Mouse (Mus musculus) hindbrain, postnatal 0 days (tissue): Measurements from ENCODE around the gene Adarb2. TPM values are rescaled to one million over a fixed set of nuclear protein-coding genes. Genes with fewer than 3 reads are reported as not detected.

Source experiments
- ATAC-seq: fragments of 200-750 bp; cut with Nextera tagmentation; 2 replicates; pipeline ENCODE4 v1.8.0; 2017; ENCODE audit warnings: mild to moderate bottlenecking, moderate TSS enrichment, moderate library complexity
- DNase-seq: peaks from one replicate; pipeline ENCODE4 v3.0.0-alpha.2; 2015; ENCODE audit warnings: low spot score
- H3K27ac ChIP-seq: fragments of 300-500 bp; sonication (generic); 2 replicates; pipeline ENCODE4 v1.5.1; 2014; ENCODE audit warnings: mild to moderate bottlenecking
- H3K27me3 ChIP-seq: fragments of 300-500 bp; sonication (generic); 2 replicates; pipeline ENCODE4 v1.6.1; 2014; ENCODE audit warnings: low read length, mixed read lengths; ENCODE audit not compliant: insufficient read depth
- H3K36me3 ChIP-seq: fragments of 300-500 bp; sonication (generic); 2 replicates; pipeline ENCODE4 v1.6.1; 2014; ENCODE audit warnings: low read length, mixed read lengths; ENCODE audit not compliant: insufficient read depth
- H3K4me1 ChIP-seq: fragments of 300-500 bp; sonication (generic); 2 replicates; pipeline ENCODE4 v1.6.1; 2014; ENCODE audit warnings: antibody characterized with exemption, low read length, mixed read lengths; ENCODE audit not compliant: insufficient read depth
- H3K4me2 ChIP-seq: fragments of 300-500 bp; sonication (generic); 2 replicates; pipeline ENCODE4 v1.6.1; 2014; ENCODE audit warnings: low read depth, mild to moderate bottlenecking, low read length, moderate library complexity, mixed read lengths
- H3K4me3 ChIP-seq: fragments of 300-500 bp; sonication (generic); 2 replicates; pipeline ENCODE4 v1.5.1; 2014; ENCODE audit warnings: low read length
- H3K9ac ChIP-seq: fragments of 300-500 bp; sonication (generic); replicated peaks from 2 replicates; pipeline ENCODE4 v1.6.1; 2014; ENCODE audit warnings: mild to moderate bottlenecking, low read length, moderate library complexity, mixed read lengths
- H3K9me3 ChIP-seq: fragments of 300-500 bp; sonication (generic); 2 replicates; pipeline ENCODE4 v1.6.1; 2016; ENCODE audit warnings: low read length, mixed read lengths
- CTCF ChIP-seq: IDR thresholded peaks from 2 replicates; pipeline ENCODE4 v1.5.1; 2016; ENCODE audit warnings: antibody characterized with exemption, control low read depth, low read depth
- WGBS: fragments of 180-500 bp; shearing (Covaris S2); extraction: QIAGEN DNeasy Blood & Tissue Kit; methylation state at CpG from one replicate; pipeline ENCODE4 v1.1.7; 2014; 5-methylcytosine and 5-hydroxymethylcytosine counted together
- polyA plus RNA-seq: library from polyadenylated mRNA; unstranded; fragments of >200 nt; fragmentation: Nextera tagmentation; extraction: Ambion mirVana; gene quantifications from 2 replicates; pipeline ENCODE4 v1.2.1, GENCODE M21; 2015
- total RNA-seq: library from RNA; depleted of rRNA; stranded (reverse); fragments of >200 nt; gene quantifications from 2 replicates; pipeline ENCODE4 v1.2.3, GENCODE M21; 2014

Adarb2 gene
- total and polyA plus RNA-seq, 2 experiments from 2014 or later, result 13.5 to 33.8 TPM

DNA sequence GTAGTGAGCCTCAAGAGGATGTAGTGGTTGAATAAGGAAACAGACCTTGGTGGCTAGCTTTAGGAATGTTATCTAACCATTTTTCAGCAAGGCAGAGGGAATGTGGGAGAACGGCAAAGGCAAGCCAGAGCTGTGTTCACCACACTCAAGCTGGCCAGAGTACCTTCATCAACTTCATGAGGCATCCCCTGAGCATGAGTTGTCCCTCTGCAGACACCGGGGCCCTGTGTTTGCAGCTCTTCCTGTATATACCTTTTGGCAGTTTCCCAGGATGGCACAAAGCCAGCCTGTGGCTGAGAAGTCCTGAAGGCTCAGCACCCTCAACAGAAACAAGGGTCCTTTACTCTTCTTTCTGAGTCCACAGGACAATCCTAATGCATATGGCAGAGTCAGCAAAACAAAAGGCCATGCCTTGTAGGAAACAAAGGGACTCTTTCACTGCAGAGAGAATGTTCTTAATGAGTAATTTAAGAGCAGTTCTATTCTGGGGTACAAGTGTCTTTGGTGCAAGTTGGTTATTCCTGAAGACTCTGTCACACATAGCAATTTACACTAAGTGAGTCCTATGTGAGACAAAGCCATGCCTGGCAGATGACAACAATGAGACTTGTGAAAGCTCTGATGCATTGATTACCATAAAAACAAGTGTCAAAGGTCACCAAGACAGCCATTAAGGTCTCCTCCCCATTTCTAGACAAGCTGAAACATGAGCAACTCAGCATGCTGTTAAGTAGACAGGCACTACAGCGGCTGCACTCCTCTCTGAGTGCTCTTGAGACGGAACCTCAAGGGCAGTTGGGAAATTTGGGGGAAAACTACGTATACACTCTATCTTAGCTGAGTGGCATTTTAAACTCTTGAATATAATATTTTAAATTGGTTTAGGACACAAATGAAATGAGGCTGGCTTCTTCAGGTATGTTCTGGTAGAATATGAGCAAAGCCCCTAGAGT, 431.0 kb downstream of the Adarb2 start:
- no peak overlapping the region for H3K4me2 ChIP-seq
- no peaks in the 10 kb centered on the region for H3K27me3 ChIP-seq
- H3K9me3 ChIP-seq, result no peaks in the 10 kb centered on the region
- no peaks in the 10 kb centered on the region for H3K4me1 ChIP-seq
- 72% methylated on average over 5 of the region's 5 CpGs for WGBS
- no peak overlapping the region for H3K4me3 ChIP-seq
- no peak for TF ChIP-seq CTCF
- DNase-seq (no peak), ATAC-seq (no peak)
- no peak overlapping the region for H3K9ac ChIP-seq
- no peaks in the 10 kb centered on the region for H3K36me3 ChIP-seq
- H3K27ac ChIP-seq, result no peak overlapping the region

DNA sequence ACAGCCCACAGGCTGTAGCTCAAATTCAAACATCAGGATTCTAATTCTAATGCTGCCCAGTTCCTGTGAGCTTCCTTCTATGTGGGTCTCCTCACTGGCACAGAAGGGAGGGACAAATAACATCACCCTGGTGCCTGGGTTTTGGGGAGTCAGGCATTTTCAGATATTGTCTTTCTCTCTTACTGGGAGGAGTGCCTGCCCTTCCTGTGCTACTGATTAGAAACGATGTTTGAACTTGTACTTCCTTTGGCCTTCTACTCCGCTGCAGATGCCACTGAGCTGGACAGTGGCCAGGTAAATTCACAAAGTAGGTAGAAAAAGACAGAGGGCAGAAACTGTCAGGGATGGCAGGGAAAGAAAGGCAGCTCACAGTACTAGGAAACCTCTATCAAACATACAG, 439.4 kb downstream of the Adarb2 start:
- no peak overlapping the region for H3K4me2 ChIP-seq
- 62% methylated on average over 2 of the region's 2 CpGs for WGBS
- no peak overlapping the region for H3K4me3 ChIP-seq
- DNase-seq, result no peak
- H3K27me3 ChIP-seq, result no peaks in the 10 kb centered on the region
- no peak for TF ChIP-seq CTCF
- no peak overlapping the region for H3K27ac ChIP-seq
- ATAC-seq, result no peak
- no peaks in the 10 kb centered on the region for H3K36me3 ChIP-seq
- H3K9me3 ChIP-seq, result no peaks in the 10 kb centered on the region
- H3K9ac ChIP-seq, result no peak overlapping the region
- H3K4me1 ChIP-seq, result no peaks in the 10 kb centered on the region

DNA sequence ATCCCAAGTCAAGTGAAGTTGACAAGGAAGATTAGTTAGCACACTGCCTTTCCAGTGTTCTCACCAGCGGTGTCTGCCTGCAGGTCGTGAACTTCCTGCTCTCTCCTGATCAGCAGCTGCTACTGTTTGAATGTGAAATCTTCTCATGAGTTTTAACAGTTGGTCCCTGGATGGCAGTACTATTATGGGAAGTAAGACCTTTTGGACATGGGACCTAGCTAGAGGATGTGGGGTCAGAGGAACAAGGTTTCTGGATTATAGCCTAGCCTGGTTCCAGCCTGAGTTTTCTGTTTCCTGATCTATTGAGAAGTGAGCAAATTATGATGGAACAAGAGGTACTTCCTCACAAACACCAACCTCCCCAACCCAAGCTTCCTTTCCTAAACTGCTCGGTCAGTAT, 441.3 kb downstream of the Adarb2 start:
- no peak for TF ChIP-seq CTCF
- Histone ChIP-seq H3K4me3 (no peak overlapping the region), H3K27ac (no peak overlapping the region), H3K27me3 (no peaks in the 10 kb centered on the region), H3K9me3 (no peaks in the 10 kb centered on the region), H3K36me3 (no peaks in the 10 kb centered on the region), H3K9ac (no peak overlapping the region), H3K4me2 (no peak overlapping the region), H3K4me1 (no peaks in the 10 kb centered on the region)
- 83% methylated on average over 3 of the region's 3 CpGs for WGBS
- ATAC-seq (no peak), DNase-seq (no peak)

DNA sequence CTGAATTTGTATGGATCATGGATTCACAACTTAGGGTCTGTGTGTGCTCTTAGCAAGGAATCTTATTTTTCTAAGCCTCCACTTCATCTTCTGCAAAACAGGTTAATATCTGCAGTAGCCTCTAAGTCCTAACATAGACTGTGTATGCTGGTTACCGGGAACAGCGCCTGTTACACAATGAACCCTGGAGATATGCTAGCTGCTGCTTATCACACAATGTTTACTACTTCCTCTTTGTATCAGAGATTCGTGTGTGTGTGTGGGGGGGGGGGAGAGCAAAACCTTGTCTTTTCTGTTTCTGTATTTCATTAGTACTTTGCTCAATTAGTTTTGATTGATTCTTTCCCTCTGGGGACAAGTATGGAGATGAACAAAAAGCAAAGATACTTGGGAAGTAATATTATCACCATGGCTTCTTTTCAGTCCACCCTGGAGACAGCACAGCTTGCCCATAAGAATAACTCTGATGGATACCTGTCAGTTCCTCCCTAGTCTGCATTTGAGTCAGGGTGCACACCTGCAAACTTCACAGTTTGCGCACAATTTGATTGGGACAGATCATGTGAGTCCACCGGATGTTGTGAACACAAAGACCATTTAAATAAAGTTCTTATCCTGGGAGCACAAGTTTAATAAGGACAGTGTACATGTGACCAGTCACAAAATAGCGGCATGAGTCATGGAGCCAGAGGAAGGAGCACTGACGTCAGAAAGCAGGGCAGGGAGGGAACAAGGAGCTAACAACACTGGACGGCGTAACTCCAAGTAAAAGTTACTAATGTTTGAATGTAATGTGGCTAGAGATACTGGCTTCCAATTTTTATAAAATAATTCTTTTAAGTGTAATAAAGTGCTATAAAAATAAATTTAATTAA, 442.4 kb downstream of the Adarb2 start:
- no peak for ATAC-seq
- DNase-seq, result no peak
- WGBS, result 83% methylated on average over 9 of the region's 9 CpGs

DNA sequence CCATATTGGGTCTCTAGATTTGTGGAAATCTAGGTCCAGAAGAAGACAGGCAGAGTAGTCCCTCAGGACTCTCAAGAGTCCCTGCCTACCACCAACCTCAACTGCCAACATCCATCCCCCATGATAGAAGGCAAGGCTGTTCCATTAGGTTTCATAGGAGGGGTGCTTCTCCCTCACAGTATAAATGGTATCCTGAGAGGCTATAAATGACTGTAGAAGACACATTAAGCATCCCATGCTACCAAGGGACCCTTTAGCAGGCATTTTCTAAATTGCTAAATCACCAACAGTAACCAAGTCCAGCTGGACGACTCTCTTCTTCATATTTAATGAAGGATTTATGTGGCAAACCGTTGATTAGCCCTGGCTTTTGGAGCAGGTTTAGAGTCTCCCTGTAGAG, 446.6 kb downstream of the Adarb2 start:
- Histone ChIP-seq H3K4me3 (no peak overlapping the region), H3K4me1 (no peaks in the 10 kb centered on the region), H3K36me3 (no peaks in the 10 kb centered on the region), H3K27ac (no peak overlapping the region), H3K27me3 (no peaks in the 10 kb centered on the region), H3K9ac (no peak overlapping the region), H3K4me2 (no peak overlapping the region), H3K9me3 (no peaks in the 10 kb centered on the region)
- no peak for TF ChIP-seq CTCF
- DNase-seq (no peak), ATAC-seq (no peak)
- 38% methylated on average over 2 of the region's 2 CpGs for WGBS

More for the DNA sequence above, 442.4 kb downstream of the Adarb2 start:
- H3K27ac ChIP-seq, result no peak overlapping the region
- H3K4me2 ChIP-seq, result no peak overlapping the region
- no peaks in the 10 kb centered on the region for H3K36me3 ChIP-seq
- H3K4me3 ChIP-seq, result no peak overlapping the region
- no peak overlapping the region for H3K9ac ChIP-seq
- no peaks in the 10 kb centered on the region for H3K4me1 ChIP-seq
- no peaks in the 10 kb centered on the region for H3K9me3 ChIP-seq
- H3K27me3 ChIP-seq, result no peaks in the 10 kb centered on the region
- no peak for TF ChIP-seq CTCF

DNA sequence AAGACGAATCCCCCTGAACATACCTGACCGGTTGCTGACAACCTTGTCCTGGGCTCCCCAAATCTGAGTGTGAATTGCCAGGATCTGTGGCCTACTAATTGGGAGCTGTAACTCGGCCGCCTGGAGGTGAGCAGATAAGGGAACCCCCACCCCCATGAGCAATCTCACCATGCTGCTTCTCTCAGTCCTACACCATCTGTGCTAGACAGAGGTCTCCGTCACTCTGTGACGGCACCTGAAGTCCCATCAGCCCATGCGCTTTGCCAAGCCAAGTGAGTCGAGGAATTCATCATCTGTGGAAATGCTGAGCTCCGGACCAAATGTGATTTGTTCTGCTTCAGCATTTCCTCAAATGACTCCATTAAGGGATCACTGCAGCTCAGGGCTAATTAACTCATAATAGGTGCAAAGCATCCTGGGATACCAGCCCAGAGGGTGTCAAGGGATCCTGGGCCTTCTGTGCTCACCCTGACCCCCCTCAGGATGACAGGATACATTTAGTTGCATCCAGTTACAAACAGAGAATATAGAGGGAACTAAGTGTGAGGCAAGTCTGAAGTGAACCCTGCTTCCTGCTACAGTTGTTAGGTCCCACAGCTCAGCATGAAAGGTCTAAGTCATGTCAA, 462.1 kb downstream of the Adarb2 start:
- 68% methylated on average over 9 of the region's 9 CpGs for WGBS
- H3K4me1 ChIP-seq, result no peaks in the 10 kb centered on the region
- H3K27me3 ChIP-seq, result no peaks in the 10 kb centered on the region
- no peak overlapping the region for H3K27ac ChIP-seq
- peak; percentile 74 for ATAC-seq
- no peaks in the 10 kb centered on the region for H3K36me3 ChIP-seq
- H3K4me2 ChIP-seq, result no peak overlapping the region
- no peak overlapping the region for H3K9ac ChIP-seq
- no peaks in the 10 kb centered on the region for H3K9me3 ChIP-seq
- H3K4me3 ChIP-seq, result no peak overlapping the region
- TF ChIP-seq CTCF, result no peak
- DNase-seq, result peak; percentile 15
